Mouse (Mus musculus) heart, embryonic 14.5 days (tissue): ENCODE measurements at regions not wholly inside any gene's neighbourhood (a gene's known extent, or its start where the extent isn't known, plus 50 kb on each side); places are given as distances from the start of the nearest gene placed in this dataset.

Experiments
- ATAC-seq: fragments of 200-750 bp; cut with Nextera tagmentation; 2 replicates; pipeline ENCODE4 v1.8.0; 2017; ENCODE audit warnings: low read depth, moderate TSS enrichment; ENCODE audit not compliant: insufficient number of reproducible peaks, insufficient read depth, low FRiP score
- H3K27ac ChIP-seq, 2 experiments: fragments of 200-500 bp in 1 of 2; fragments of 300-500 bp in 1 of 2; sonication (generic) in 1 of 2; replicated peaks in 1 of 2; 2 replicates each; pipeline ENCODE4 v1.5.1; 2012 to 2014; ENCODE audit warnings: low read depth in 2 of 2, low read length in 2 of 2, control low read depth in 1 of 2, mild to moderate bottlenecking in 1 of 2, mixed read lengths in 1 of 2; ENCODE audit not compliant: control insufficient read depth in 1 of 2, insufficient read depth in 1 of 2
- H3K27me3 ChIP-seq: fragments of 300-500 bp; sonication (generic); 2 replicates; pipeline ENCODE4 v1.6.1; 2014; ENCODE audit warnings: mild to moderate bottlenecking, low read length, control low read depth; ENCODE audit not compliant: control insufficient read depth, insufficient read depth
- H3K36me3 ChIP-seq: fragments of 300-500 bp; sonication (generic); 2 replicates; pipeline ENCODE4 v1.6.1; 2014; ENCODE audit warnings: mild to moderate bottlenecking, control low read depth, low read length, mixed read lengths; ENCODE audit not compliant: control insufficient read depth, insufficient read depth
- H3K4me1 ChIP-seq, 2 experiments: fragments of 200-500 bp in 1 of 2; fragments of 300-500 bp in 1 of 2; sonication (generic) in 1 of 2; 2 replicates each; pipeline ENCODE4 v1.6.1; 2012 to 2014; ENCODE audit warnings: low read length in 2 of 2, control low read depth in 1 of 2, mixed read lengths in 1 of 2; ENCODE audit not compliant: control insufficient read depth in 2 of 2, insufficient read depth in 2 of 2
- H3K4me2 ChIP-seq: fragments of 300-500 bp; sonication (generic); 2 replicates; pipeline ENCODE4 v1.6.1; 2014; ENCODE audit warnings: mild to moderate bottlenecking, low read length
- H3K4me3 ChIP-seq, 2 experiments: fragments of 200-500 bp in 1 of 2; fragments of 300-500 bp in 1 of 2; sonication (generic) in 1 of 2; 2 replicates each; pipeline ENCODE4 v1.5.1; 2012 to 2014; ENCODE audit warnings: low read length in 2 of 2, mild to moderate bottlenecking in 2 of 2, control low read depth in 1 of 2, low read depth in 1 of 2, moderate library complexity in 1 of 2; ENCODE audit not compliant: control insufficient read depth in 1 of 2, insufficient read depth in 1 of 2
- H3K9ac ChIP-seq: fragments of 300-500 bp; sonication (generic); 2 replicates; pipeline ENCODE4 v1.6.1; 2014; ENCODE audit warnings: mild to moderate bottlenecking, low read length
- H3K9me3 ChIP-seq: fragments of 300-500 bp; sonication (generic); 2 replicates; pipeline ENCODE4 v1.6.1; 2016; ENCODE audit warnings: low read length, control low read depth; ENCODE audit not compliant: control insufficient read depth
- WGBS: fragments of 180-500 bp; shearing (Covaris S2); extraction: QIAGEN DNeasy Blood & Tissue Kit; methylation state at CpG from one replicate; pipeline ENCODE4 v1.1.7; 2014; 5-methylcytosine and 5-hydroxymethylcytosine counted together

DNA sequence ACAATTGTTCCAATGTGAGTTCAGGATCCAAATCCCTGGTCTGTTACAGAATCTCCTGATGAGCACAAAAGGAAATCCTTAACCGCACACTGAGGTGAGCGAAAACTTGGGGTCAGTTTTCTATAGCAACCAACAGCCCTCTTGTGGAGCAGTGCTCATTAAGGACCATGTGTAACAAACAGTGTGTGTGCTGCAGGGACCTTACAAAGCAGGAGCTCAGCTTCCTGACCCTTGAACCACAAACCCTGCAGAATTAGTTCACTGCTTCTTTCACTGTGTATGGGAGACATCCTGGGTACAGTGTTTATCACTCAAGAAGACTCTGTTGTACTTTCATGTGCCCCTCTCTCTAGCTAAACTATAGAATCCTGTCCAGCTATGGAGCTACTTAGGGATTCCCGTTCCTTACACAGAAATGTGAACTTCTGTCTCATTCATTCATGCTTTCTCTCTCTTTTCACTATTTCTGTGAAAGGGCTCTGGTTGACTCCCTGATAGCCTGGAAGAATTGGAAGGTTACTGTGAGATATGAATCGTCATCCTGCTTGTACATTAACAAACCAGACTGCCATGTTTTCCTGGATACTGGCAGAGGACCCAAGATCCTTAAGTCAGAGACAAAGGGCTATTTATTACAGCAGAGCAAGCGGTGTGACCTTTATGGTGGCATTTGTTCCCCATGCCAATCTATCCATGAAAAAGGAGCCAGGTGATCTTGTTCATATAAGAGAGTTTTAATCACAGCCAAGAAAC lies 100.5 kb upstream of the Pde3a start:
- WGBS: 73% methylated on average over 5 of the region's 5 CpGs
- no peak for ATAC-seq

DNA sequence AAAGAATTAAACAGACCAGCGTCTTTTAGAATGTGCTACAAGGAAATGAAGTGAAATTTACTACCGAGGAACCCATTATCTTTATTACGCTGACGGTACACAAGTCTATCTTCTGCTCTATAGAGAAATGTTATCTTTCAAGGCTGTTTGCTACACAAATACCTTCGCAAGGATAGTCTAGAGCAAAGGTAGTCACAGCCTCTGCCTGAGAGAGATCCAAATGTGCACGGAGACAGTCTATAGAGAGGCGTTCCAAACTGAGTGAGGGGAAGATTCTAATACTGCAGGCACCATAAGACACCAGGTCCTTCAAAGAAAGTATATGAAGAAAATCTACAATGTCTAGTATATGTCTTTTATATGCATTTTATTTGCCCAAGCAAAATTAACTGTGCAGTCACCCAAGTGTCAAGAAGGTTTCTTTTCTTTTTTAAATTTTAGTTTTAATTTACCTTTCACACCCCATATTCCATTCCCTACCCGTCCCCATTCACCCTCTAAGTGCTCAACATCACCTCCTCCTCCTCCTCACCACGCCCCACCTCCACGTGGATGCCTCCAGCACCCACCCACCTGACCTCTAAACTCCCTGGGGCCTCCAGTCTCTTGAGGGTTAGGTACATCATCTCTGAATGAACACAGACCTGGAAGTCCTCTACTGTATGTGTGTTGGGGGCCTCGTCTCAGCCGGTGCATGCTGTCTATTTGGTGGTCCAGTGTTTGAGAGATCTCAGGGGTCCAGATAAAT lies 99.7 kb upstream of the Pde3a start:
- whole genome bisulfite sequencing: 84% methylated on average over 12 of the region's 12 CpGs
- Histone ChIP-seq H3K27me3 (no peaks in the 10 kb centered on the region), H3K4me2 (no peak overlapping the region), H3K4me1 (no peaks in the 10 kb centered on the region), H3K27ac (no peak overlapping the region), H3K9ac (no peak overlapping the region), H3K9me3 (no peaks in the 10 kb centered on the region), H3K4me3 (no peak overlapping the region), H3K36me3 (no peaks in the 10 kb centered on the region)
- no peak for ATAC-seq

More for the DNA sequence above, 100.5 kb upstream of the Pde3a start:
- Histone ChIP-seq H3K36me3 (no peaks in the 10 kb centered on the region), H3K27me3 (no peaks in the 10 kb centered on the region), H3K9ac (no peak overlapping the region), H3K4me1 (no peaks in the 10 kb centered on the region), H3K27ac (no peak overlapping the region), H3K4me3 (no peak overlapping the region), H3K4me2 (no peak overlapping the region), H3K9me3 (no peaks in the 10 kb centered on the region)

DNA sequence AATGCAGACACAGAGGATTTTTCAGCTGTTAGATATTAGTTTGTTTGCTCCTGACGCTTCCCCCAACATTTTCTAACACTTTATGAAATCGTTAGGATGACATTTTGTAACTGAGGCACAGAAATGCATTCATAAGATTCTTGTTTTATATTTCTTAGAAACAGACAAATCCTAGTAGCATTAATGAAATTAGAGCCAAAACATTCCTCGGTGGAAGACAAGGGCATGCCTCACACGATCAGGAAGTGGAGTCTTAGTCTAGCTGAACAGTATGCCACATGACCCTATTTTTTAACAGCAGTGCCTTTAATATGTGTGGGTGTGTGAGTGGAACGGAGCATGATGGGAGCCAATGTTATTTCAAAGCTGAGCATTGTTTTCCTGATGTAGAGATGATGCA lies 89.7 kb upstream of the Pde3a start:
- H3K36me3 ChIP-seq: no peaks in the 10 kb centered on the region
- H3K27ac ChIP-seq: no peak overlapping the region
- no peak for ATAC-seq
- no peak overlapping the region for H3K9ac ChIP-seq
- WGBS: 71% methylated on average over 5 of the region's 5 CpGs
- no peak overlapping the region for H3K4me3 ChIP-seq
- H3K9me3 ChIP-seq: no peaks in the 10 kb centered on the region
- no peaks in the 10 kb centered on the region for H3K4me1 ChIP-seq
- H3K27me3 ChIP-seq: no peaks in the 10 kb centered on the region
- no peak overlapping the region for H3K4me2 ChIP-seq

DNA sequence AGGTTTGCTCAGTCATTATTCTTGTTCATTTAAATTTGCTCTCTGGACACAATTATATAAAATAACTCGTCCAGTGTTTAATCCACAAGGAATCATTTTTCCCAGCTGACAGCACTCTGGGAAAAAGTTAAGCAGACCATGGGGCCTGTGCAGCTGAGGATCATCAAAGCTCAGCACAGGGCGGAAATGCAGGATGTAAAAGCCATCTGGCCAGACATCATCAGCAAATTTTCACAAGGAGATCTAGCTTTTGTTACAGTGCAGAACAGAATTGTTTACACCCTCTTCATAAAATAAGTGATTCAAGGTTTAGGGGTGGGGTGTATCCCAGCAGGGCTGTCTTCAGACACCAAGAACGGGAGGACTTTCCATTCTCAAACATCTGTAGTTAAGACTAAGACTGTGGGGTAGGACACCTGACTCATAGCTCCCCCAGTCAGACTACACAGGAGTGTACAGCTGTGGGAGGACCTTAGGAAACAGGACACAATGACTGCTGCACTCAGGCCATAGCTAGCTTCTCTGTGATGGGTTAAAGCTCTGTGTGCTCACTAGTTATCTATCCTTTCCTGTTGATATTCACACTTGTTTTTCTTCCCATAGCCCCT lies 87.3 kb upstream of the Pde3a start:
- no peak overlapping the region for H3K27ac ChIP-seq
- H3K4me2 ChIP-seq: no peak overlapping the region
- no peak for ATAC-seq
- H3K27me3 ChIP-seq: no peaks in the 10 kb centered on the region
- 66% methylated on average over 3 of the region's 3 CpGs for WGBS
- H3K4me3 ChIP-seq: no peak overlapping the region
- no peaks in the 10 kb centered on the region for H3K4me1 ChIP-seq
- H3K36me3 ChIP-seq: no peaks in the 10 kb centered on the region
- no peaks in the 10 kb centered on the region for H3K9me3 ChIP-seq
- H3K9ac ChIP-seq: no peak overlapping the region

DNA sequence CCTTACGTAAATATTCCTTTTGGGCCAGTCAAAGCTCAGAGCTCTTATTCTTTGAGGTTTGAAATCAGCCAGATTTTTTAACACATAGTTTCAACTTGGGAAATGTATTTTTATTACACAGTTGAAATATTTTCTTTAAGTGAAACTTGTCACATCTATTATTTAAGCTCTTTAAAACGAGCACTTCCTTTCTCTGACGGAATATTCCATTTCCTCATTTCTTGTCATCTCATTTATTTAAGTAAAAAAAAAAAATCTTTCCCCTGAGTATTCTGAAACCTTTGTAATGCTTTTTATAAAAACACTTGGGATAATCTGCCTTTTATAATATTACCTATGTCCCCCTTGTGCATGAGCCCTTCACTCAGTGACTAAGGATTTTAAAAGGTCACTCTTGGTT lies 81.8 kb upstream of the Pde3a start:
- no peak for ATAC-seq
- H3K4me1 ChIP-seq: peaks cover 0 to 4% of the 10 kb centered on the region in 2 experiments; a peak in 1 of 4 replicates
- H3K9ac ChIP-seq: no peak overlapping the region
- no peak overlapping the region for H3K27ac ChIP-seq
- H3K9me3 ChIP-seq: no peaks in the 10 kb centered on the region
- H3K36me3 ChIP-seq: no peaks in the 10 kb centered on the region
- H3K27me3 ChIP-seq: no peaks in the 10 kb centered on the region
- 72% methylated on average over 3 of the region's 3 CpGs for WGBS
- no peak overlapping the region for H3K4me2 ChIP-seq
- no peak overlapping the region for H3K4me3 ChIP-seq

DNA sequence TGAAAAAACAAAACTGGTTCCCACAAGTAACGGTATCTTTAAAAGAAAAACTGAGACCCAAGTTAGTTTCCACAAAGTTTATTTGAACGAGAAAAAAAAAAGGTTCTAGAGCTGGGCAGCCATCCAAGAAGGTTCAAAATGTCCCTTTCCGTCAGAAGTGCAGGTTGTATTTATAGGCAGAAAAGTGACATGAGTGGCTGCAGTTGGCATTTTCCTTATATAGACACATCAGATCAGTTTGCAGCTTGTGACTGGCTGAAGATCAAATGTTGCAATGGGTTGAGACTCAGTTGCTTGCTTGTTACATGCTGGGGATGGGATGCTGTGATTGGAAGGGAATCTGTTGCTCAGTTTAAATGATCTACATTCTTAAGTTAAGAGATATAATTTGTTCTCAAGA lies 80.7 kb upstream of the Pde3a start:
- Histone ChIP-seq H3K27me3 (no peaks in the 10 kb centered on the region), H3K4me1 (peaks cover 0 to 4% of the 10 kb centered on the region in 2 experiments; a peak in 1 of 4 replicates), H3K4me2 (no peak overlapping the region), H3K9ac (no peak overlapping the region), H3K4me3 (no peak overlapping the region), H3K9me3 (no peaks in the 10 kb centered on the region), H3K36me3 (no peaks in the 10 kb centered on the region), H3K27ac (peak overlapping the region in 1 of 2 experiments; percentile 39; a peak in 2 of 4 replicates)
- no peak for ATAC-seq
- 29% methylated on average over 3 of the region's 3 CpGs for WGBS

DNA sequence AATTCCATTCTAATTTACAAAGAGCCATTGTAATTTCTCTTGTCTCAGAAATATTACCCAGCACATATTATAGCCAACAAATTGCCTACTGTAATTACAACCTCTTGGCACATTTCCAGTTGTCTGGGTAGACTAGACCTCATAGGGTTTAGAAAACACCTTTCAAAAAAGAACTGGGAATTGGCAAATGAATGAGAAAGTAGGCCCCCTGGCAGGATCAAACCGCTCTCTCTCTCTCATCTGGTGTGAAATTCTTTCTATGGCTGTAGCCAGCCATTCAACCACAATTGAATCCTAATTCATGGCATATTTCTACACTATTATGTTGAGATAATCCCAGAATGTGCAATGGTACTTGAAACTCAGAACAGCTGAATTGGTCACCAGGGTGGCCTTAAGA lies 65.3 kb upstream of the Pde3a start:
- 69% methylated on average over 1 of the region's 1 CpGs for WGBS
- no peak overlapping the region for H3K4me3 ChIP-seq
- no peak overlapping the region for H3K9ac ChIP-seq
- no peaks in the 10 kb centered on the region for H3K4me1 ChIP-seq
- no peaks in the 10 kb centered on the region for H3K27me3 ChIP-seq
- H3K27ac ChIP-seq: no peak overlapping the region
- H3K9me3 ChIP-seq: no peaks in the 10 kb centered on the region
- no peaks in the 10 kb centered on the region for H3K36me3 ChIP-seq
- H3K4me2 ChIP-seq: no peak overlapping the region
- no peak for ATAC-seq
